Mouse (Mus musculus) liver, adult 2 months (tissue): ENCODE measurements around the gene Dgat2. TPM values are rescaled to one million over a fixed set of nuclear protein-coding genes. Genes with fewer than 3 reads are reported as not detected.

Experiments used
- DNase-seq: peaks from one replicate; pipeline ENCODE4 v3.0.0-alpha.2; 2011; ENCODE audit warnings: low read depth, low spot score; ENCODE audit errors: extremely low read depth
- H3K27ac ChIP-seq: fragments of 200-500 bp; replicated peaks from 2 replicates; pipeline ENCODE4 v1.5.1; 2012; ENCODE audit warnings: low read depth, mild to moderate bottlenecking, control low read depth, inconsistent platforms, low read length; ENCODE audit not compliant: insufficient read depth
- H3K27me3 ChIP-seq: fragments of 200-500 bp; 2 replicates; pipeline ENCODE4 v1.6.1; 2012; ENCODE audit warnings: mild to moderate bottlenecking, moderate library complexity, low read length, inconsistent platforms; ENCODE audit not compliant: control insufficient read depth, insufficient read depth
- H3K36me3 ChIP-seq: fragments of 200-500 bp; 2 replicates; pipeline ENCODE4 v1.6.1; 2012; ENCODE audit warnings: low read length, inconsistent platforms; ENCODE audit not compliant: control insufficient read depth, insufficient read depth
- H3K4me1 ChIP-seq: fragments of 200-500 bp; 2 replicates; pipeline ENCODE4 v1.6.1; 2011; ENCODE audit warnings: low read length; ENCODE audit not compliant: control insufficient read depth, insufficient read depth
- H3K4me3 ChIP-seq: fragments of 200-500 bp; 2 replicates; pipeline ENCODE4 v1.5.1; 2011; ENCODE audit warnings: low read depth, mild to moderate bottlenecking, control low read depth, low read length, moderate library complexity; ENCODE audit not compliant: insufficient read depth
- H3K79me2 ChIP-seq: fragments of 200-500 bp; 2 replicates; pipeline ENCODE4 v1.6.1; 2012; ENCODE audit warnings: inconsistent platforms, mild to moderate bottlenecking, low read length, moderate library complexity; ENCODE audit not compliant: control insufficient read depth, insufficient read depth
- H3K9ac ChIP-seq: fragments of 200-500 bp; 2 replicates; pipeline ENCODE4 v1.6.1; 2012; ENCODE audit warnings: low read depth, mild to moderate bottlenecking, control low read depth, inconsistent platforms, low read length
- CTCF ChIP-seq: fragments of 200-500 bp; IDR thresholded peaks from 2 replicates; pipeline ENCODE4 v1.5.1; 2011; ENCODE audit warnings: low read depth, low read length, control low read depth
- POLR2A ChIP-seq: fragments of 200-500 bp; IDR thresholded peaks from 2 replicates; pipeline ENCODE4 v1.6.1; 2011; ENCODE audit warnings: low read length, control low read depth; ENCODE audit not compliant: insufficient read depth; ENCODE audit errors: extremely low read depth
- WGBS: fragments of 180-500 bp; shearing (Covaris S2); methylation state at CpG from one replicate; pipeline ENCODE4 v1.1.7; 2018; 5-methylcytosine and 5-hydroxymethylcytosine counted together
- polyA plus RNA-seq: library from polyadenylated mRNA; depleted of rRNA; stranded (reverse); fragments of >200 nt; gene quantifications from 2 replicates; pipeline ENCODE4 v1.2.3, GENCODE M21; 2012
- total RNA-seq: library from RNA; depleted of rRNA; stranded (reverse); fragments of >200 nt; gene quantifications from 2 replicates; pipeline ENCODE4 v1.2.3, GENCODE M21; 2014

Gene Dgat2
- total and polyA plus RNA-seq, 2 experiments: 464 to 610 TPM

DNA sequence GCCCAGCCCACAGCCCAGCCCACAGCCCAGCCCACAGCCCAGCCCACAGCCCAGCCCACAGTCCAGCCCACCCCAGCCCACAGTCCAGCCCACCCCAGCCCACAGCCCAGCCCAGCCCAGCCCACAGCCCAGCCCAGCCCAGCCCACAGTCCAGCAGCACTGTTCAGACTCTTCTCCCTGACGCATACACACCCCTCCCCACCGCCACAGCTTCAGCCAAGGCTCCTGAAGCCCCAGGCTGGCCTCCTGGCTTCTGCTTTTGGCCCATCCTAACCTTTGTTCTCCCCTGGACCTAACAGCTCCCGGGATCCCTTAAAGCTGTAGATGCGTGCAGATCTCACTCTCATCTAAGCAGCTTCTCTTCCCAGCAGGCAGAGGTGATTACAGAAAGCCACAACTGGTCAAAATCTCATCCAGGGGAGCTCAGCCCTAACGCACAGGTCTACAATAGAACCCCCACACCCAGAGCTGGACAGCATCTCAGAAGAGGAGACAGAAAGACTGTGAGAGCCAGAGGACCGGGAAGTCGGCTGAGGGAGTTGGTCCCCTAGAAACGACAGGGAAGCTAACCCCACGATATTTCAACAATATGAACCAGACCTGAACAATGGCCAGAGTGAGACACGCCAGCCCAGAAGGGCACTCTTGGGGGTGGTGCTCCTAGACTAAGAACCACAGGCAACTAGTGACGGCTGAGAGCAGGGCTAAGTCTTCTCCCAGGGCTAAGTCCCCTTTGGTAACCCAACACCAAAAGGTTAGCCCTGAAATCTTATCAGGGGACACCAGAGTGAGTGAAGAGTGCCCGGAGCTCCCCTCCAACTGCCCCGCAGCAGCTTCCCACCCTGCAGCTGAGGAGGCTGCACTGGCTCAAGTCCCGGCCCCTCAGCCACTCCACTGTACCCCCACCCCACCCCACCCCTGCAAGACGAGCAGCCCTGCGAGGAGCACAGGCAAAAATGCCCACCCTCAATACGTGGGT is 26.9 kb downstream of the Dgat2 start:
- Histone ChIP-seq H3K27ac (peak overlapping the region; percentile 89), H3K4me3 (no peak overlapping the region; the same call in 1 of the 2 replicates)

GRCm38 (mm10) chr7:99154648-99155151 is 27.8 kb downstream of the Dgat2 start:
- no peaks in the 10 kb centered on the region for H3K27me3 ChIP-seq
- H3K9ac ChIP-seq: no peak overlapping the region
- no peaks in the 10 kb centered on the region for H3K79me2 ChIP-seq
- peaks cover 29% of the 10 kb centered on the region for H3K36me3 ChIP-seq
- peak overlapping the region; percentile 14; the same call in 1 of the 2 replicates for H3K27ac ChIP-seq
- H3K4me1 ChIP-seq: peaks cover 35% of the 10 kb centered on the region
- TF ChIP-seq CTCF (no peak), POLR2A (no peak)
- no peak overlapping the region for H3K4me3 ChIP-seq
- 59% methylated on average over 8 of the region's 8 CpGs for WGBS
- no peak for DNase-seq

More for the DNA sequence above, 26.9 kb downstream of the Dgat2 start:
- peaks cover 29% of the 10 kb centered on the region for H3K36me3 ChIP-seq
- DNase-seq: peak; percentile 92
- no peaks in the 10 kb centered on the region for H3K27me3 ChIP-seq
- H3K4me1 ChIP-seq: peaks cover 42% of the 10 kb centered on the region
- peak overlapping the region; percentile 61 for H3K9ac ChIP-seq
- no peaks in the 10 kb centered on the region for H3K79me2 ChIP-seq
- 10% methylated on average over 17 of the region's 17 CpGs for WGBS
- TF ChIP-seq POLR2A (peak; percentile 53; the same call in 1 of the 2 replicates), CTCF (no peak)

DNA sequence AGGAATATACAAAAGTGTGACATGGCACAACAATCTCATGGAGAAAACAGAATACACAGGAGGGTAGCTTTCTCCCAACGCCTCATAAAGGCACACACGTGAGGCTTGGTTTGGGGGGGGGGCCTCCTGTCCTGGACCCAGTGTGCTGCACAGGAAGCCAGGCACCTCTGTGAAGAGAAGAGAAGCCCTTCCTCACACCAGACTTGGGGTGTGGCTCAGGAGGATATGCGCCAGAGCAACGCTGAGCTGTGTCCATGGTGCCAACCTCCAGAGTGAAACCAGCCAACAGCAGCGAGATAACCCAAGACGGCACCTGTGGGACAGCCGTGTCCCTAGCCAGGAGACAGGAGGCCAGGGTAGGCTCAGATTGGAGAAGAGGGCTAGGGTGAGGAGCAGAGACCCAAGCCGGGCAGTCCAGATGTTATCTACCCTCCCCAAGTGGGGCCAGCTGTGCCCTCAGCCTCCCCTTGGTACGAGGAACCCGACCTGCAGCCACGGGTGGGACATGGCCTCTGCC is 28.8 kb downstream of the Dgat2 start:
- H3K27me3 ChIP-seq: no peaks in the 10 kb centered on the region
- DNase-seq: no peak

DNA sequence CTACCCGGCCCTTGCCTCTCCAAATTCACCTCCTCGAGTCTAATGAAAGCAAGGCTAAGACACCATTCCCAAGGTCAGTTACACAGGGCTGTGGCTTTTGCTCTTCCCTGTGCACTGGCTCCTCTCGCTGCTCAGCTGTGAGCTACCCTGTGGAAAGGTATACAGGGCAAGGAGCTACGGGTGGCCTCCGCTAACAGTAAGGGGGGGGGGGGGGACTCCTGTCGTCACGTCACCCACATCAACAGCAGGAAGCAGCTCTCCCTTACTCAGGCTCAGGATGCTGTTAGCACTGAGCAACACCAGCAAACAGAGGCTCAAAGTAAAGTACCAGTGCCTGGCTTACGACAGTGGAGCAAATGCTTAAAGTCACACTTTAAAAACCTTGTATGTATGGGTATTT is 29.8 kb downstream of the Dgat2 start:
- Histone ChIP-seq H3K9ac (no peak overlapping the region), H3K36me3 (peaks cover 19% of the 10 kb centered on the region), H3K27me3 (no peaks in the 10 kb centered on the region), H3K4me3 (no peak overlapping the region), H3K4me1 (peaks cover 20% of the 10 kb centered on the region), H3K79me2 (no peaks in the 10 kb centered on the region), H3K27ac (no peak overlapping the region)
- TF ChIP-seq POLR2A (no peak), CTCF (no peak)
- DNase-seq: no peak
- WGBS: 77% methylated on average over 8 of the region's 8 CpGs

More for the DNA sequence above, 28.8 kb downstream of the Dgat2 start:
- Histone ChIP-seq H3K79me2 (no peaks in the 10 kb centered on the region), H3K36me3 (peaks cover 28% of the 10 kb centered on the region), H3K27ac (peak overlapping the region; percentile 24), H3K9ac (no peak overlapping the region), H3K4me1 (peaks cover 28% of the 10 kb centered on the region), H3K4me3 (no peak overlapping the region)
- no peak for TF ChIP-seq POLR2A
- TF ChIP-seq CTCF: no peak
- 57% methylated on average over 11 of the region's 11 CpGs for WGBS

- Histone ChIP-seq H3K36me3 (peaks cover 12% of the 10 kb centered on the region), H3K27me3 (no peaks in the 10 kb centered on the region), H3K79me2 (no peaks in the 10 kb centered on the region), H3K27ac (0 out of 2 replicates have a peak overlapping the region, but pooled peaks have one; percentile 1), H3K4me3 (no peak overlapping the region), H3K9ac (no peak overlapping the region), H3K4me1 (peaks cover 8% of the 10 kb centered on the region)
- WGBS: 2% methylated on average over 7 of the region's 7 CpGs
- peak; percentile 100 for TF ChIP-seq CTCF
- TF ChIP-seq POLR2A: no peak
- DNase-seq: peak; percentile 94
These were observed 31.2 kb downstream of the Dgat2 start for GRCm38 (mm10) chr7:99151342-99151741.

DNA sequence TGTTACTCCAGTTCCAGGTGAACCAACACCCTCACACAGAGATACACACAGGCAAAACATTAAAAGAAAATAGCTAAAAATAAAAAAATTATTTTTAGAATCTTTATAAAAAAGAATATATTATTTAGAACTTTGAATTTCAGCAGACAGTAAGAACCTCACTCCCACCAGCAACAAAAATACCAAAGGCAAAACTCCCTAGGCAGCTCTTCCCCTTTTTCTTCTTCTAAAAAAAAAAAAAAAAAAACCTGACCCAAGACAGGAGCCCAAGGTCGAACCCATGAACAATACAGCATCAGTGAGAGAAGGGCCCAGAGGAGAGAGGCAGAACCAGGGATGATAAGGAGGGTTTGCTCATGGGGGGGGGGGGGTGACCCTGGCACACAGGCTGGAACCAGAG is 33.5 kb downstream of the Dgat2 start:
- peaks cover 7% of the 10 kb centered on the region for H3K36me3 ChIP-seq
- no peak overlapping the region for H3K9ac ChIP-seq
- H3K27me3 ChIP-seq: no peaks in the 10 kb centered on the region
- WGBS: 70% methylated on average over 1 of the region's 1 CpGs
- H3K27ac ChIP-seq: no peak overlapping the region
- H3K4me1 ChIP-seq: peaks cover 7% of the 10 kb centered on the region; the same call in 1 of the 2 replicates
- TF ChIP-seq CTCF: no peak
- TF ChIP-seq POLR2A: no peak
- H3K79me2 ChIP-seq: no peaks in the 10 kb centered on the region
- no peak overlapping the region for H3K4me3 ChIP-seq
- DNase-seq: no peak
